Mouse (Mus musculus) cortical plate, adult 2 months (tissue): ENCODE measurements around the gene Fbxw4.

ENCODE experiments used
- CTCF ChIP-seq: fragments of 200-500 bp; IDR thresholded peaks from 2 replicates; pipeline ENCODE4 v1.5.1; 2011; ENCODE audit warnings: mild to moderate bottlenecking, control low read depth, low read length; ENCODE audit not compliant: insufficient read depth; ENCODE audit errors: extremely low read depth
- POLR2A ChIP-seq: fragments of 200-500 bp; IDR thresholded peaks from 2 replicates; pipeline ENCODE4 v1.6.1; 2011; ENCODE audit warnings: mild to moderate bottlenecking, low read length, control low read depth; ENCODE audit not compliant: insufficient read depth; ENCODE audit errors: extremely low read depth

- TF ChIP-seq CTCF (no peak), POLR2A (no peak)
Measured at GRCm38 (mm10) chr19:45651524-45651923, 8.6 kb downstream of the Fbxw4 start.
